Mouse (Mus musculus) cortical plate, adult 2 months (tissue): ENCODE results near the gene Plppr1. TPM values are rescaled to one million over a fixed set of nuclear protein-coding genes. Genes with fewer than 3 reads are reported as not detected.
A peak's percentile ranks its signal among the peaks of the same experiment; 100 is the strongest.

Experiments
- H3K27ac ChIP-seq: fragments of 200-500 bp; 2 replicates; pipeline ENCODE4 v1.5.1; 2012; ENCODE audit warnings: low read length, control low read depth, inconsistent platforms; ENCODE audit not compliant: insufficient read depth
- H3K4me1 ChIP-seq: fragments of 200-500 bp; 2 replicates; pipeline ENCODE4 v1.6.1; 2011; ENCODE audit warnings: low read length; ENCODE audit not compliant: control insufficient read depth, insufficient read depth
- H3K4me3 ChIP-seq: fragments of 200-500 bp; 2 replicates; pipeline ENCODE4 v1.5.1; 2011; ENCODE audit warnings: mild to moderate bottlenecking, low read length, control low read depth; ENCODE audit not compliant: insufficient read depth
- CTCF ChIP-seq: fragments of 200-500 bp; IDR thresholded peaks from 2 replicates; pipeline ENCODE4 v1.5.1; 2011; ENCODE audit warnings: mild to moderate bottlenecking, control low read depth, low read length; ENCODE audit not compliant: insufficient read depth; ENCODE audit errors: extremely low read depth
- POLR2A ChIP-seq: fragments of 200-500 bp; IDR thresholded peaks from 2 replicates; pipeline ENCODE4 v1.6.1; 2011; ENCODE audit warnings: mild to moderate bottlenecking, low read length, control low read depth; ENCODE audit not compliant: insufficient read depth; ENCODE audit errors: extremely low read depth
- polyA plus RNA-seq: library from polyadenylated mRNA; depleted of rRNA; stranded (reverse); fragments of >200 nt; gene quantifications from 2 replicates; pipeline ENCODE4 v1.2.3, GENCODE M21; 2012

The Plppr1 gene
- polyA plus RNA-seq, 1 experiment: 7.3 TPM

- Histone ChIP-seq H3K4me3 (no peak overlapping the region), H3K4me1 (no peaks in the 10 kb centered on the region), H3K27ac (no peak overlapping the region)
- TF ChIP-seq POLR2A: no peak
- TF ChIP-seq CTCF: no peak
These were observed 107.3 kb downstream of the Plppr1 start for GRCm38 (mm10) chr4:49166391-49166790.

GRCm38 (mm10) chr4:49167030-49167429 lies 108.0 kb downstream of the Plppr1 start:
- TF ChIP-seq POLR2A (no peak), CTCF (no peak)
- Histone ChIP-seq H3K4me1 (no peaks in the 10 kb centered on the region), H3K27ac (no peak overlapping the region), H3K4me3 (no peak overlapping the region)

- Histone ChIP-seq H3K27ac (no peak overlapping the region), H3K4me3 (no peak overlapping the region), H3K4me1 (no peaks in the 10 kb centered on the region)
- no peak for TF ChIP-seq POLR2A
- no peak for TF ChIP-seq CTCF
These were observed 110.4 kb downstream of the Plppr1 start for GRCm38 (mm10) chr4:49169498-49169897.

GRCm38 (mm10) chr4:49178101-49178500 lies 119.0 kb downstream of the Plppr1 start:
- no peak overlapping the region for H3K27ac ChIP-seq
- no peak overlapping the region for H3K4me3 ChIP-seq
- TF ChIP-seq CTCF (no peak), POLR2A (no peak)

GRCm38 (mm10) chr4:49178891-49179290 lies 119.8 kb downstream of the Plppr1 start:
- H3K4me3 ChIP-seq: no peak overlapping the region
- no peaks in the 10 kb centered on the region; the same call in 1 of the 2 replicates for H3K4me1 ChIP-seq
- H3K27ac ChIP-seq: no peak overlapping the region
- TF ChIP-seq CTCF: no peak
- TF ChIP-seq POLR2A: no peak

More at GRCm38 (mm10) chr4:49178101-49178500, 119.0 kb downstream of the Plppr1 start:
- no peaks in the 10 kb centered on the region; the same call in 1 of the 2 replicates for H3K4me1 ChIP-seq

- TF ChIP-seq CTCF (no peak), POLR2A (no peak)
- no peak overlapping the region for H3K4me3 ChIP-seq
- no peak overlapping the region for H3K27ac ChIP-seq
- H3K4me1 ChIP-seq: no peaks in the 10 kb centered on the region; the same call in 1 of the 2 replicates
These were observed 120.6 kb downstream of the Plppr1 start for GRCm38 (mm10) chr4:49179471-49180181.

GRCm38 (mm10) chr4:49189991-49190526 lies 131.0 kb downstream of the Plppr1 start:
- Histone ChIP-seq H3K4me3 (no peak overlapping the region), H3K27ac (no peak overlapping the region), H3K4me1 (no peaks in the 10 kb centered on the region)
- no peak for TF ChIP-seq CTCF

GRCm38 (mm10) chr4:49197125-49197747 lies 138.2 kb downstream of the Plppr1 start:
- H3K27ac ChIP-seq: no peak overlapping the region
- TF ChIP-seq CTCF (no peak), POLR2A (no peak)
- H3K4me1 ChIP-seq: peaks cover 2% of the 10 kb centered on the region; the same call in 1 of the 2 replicates
- no peak overlapping the region for H3K4me3 ChIP-seq

- TF ChIP-seq POLR2A (no peak), CTCF (no peak)
- no peak overlapping the region for H3K27ac ChIP-seq
- H3K4me1 ChIP-seq: peaks cover 1% of the 10 kb centered on the region; the same call in 1 of the 2 replicates
- H3K4me3 ChIP-seq: no peak overlapping the region
These were observed 151.4 kb downstream of the Plppr1 start for GRCm38 (mm10) chr4:49210457-49210856.

- peaks cover 1% of the 10 kb centered on the region; the same call in 1 of the 2 replicates for H3K4me1 ChIP-seq
- H3K27ac ChIP-seq: no peak overlapping the region
- peak; percentile 24; the same call in 1 of the 2 replicates for TF ChIP-seq CTCF
- no peak for TF ChIP-seq POLR2A
- H3K4me3 ChIP-seq: no peak overlapping the region
These were observed 152.5 kb downstream of the Plppr1 start for GRCm38 (mm10) chr4:49211582-49211981.
